Mouse (Mus musculus) heart, embryonic 13.5 days (tissue): ENCODE data around the gene Rnf11. TPM values are rescaled to one million over a fixed set of nuclear protein-coding genes. Genes with fewer than 3 reads are reported as not detected.
"Not testable (repeated sequence)": the region's sequence is repeated elsewhere in the genome, so short reads cannot be mapped to it uniquely, and the experiment has no call there.

Experiments
- ATAC-seq: fragments of 200-750 bp; cut with Nextera tagmentation; 2 replicates; pipeline ENCODE4 v1.8.0; 2017; ENCODE audit warnings: moderate TSS enrichment; ENCODE audit not compliant: insufficient number of reproducible peaks, low FRiP score, low TSS enrichment; ENCODE audit errors: extremely low read depth
- H3K27ac ChIP-seq: fragments of 300-500 bp; sonication (generic); replicated peaks from 2 replicates; pipeline ENCODE4 v1.5.1; 2015; ENCODE audit warnings: moderate library complexity, mild to moderate bottlenecking, inconsistent platforms
- H3K27me3 ChIP-seq: fragments of 300-500 bp; sonication (generic); replicated peaks from 2 replicates; pipeline ENCODE4 v1.6.1; 2015; ENCODE audit warnings: mild to moderate bottlenecking, inconsistent platforms
- H3K36me3 ChIP-seq: fragments of 300-500 bp; sonication (generic); 2 replicates; pipeline ENCODE4 v1.6.1; 2015; ENCODE audit warnings: mild to moderate bottlenecking, inconsistent platforms
- H3K4me1 ChIP-seq: fragments of 300-500 bp; sonication (generic); 2 replicates; pipeline ENCODE4 v1.6.1; 2015; ENCODE audit warnings: inconsistent platforms
- H3K4me2 ChIP-seq: fragments of 300-500 bp; sonication (generic); 2 replicates; pipeline ENCODE4 v1.6.1; 2015; ENCODE audit warnings: inconsistent platforms, mild to moderate bottlenecking, moderate library complexity
- H3K4me3 ChIP-seq: fragments of 300-500 bp; sonication (generic); 2 replicates; pipeline ENCODE4 v1.5.1; 2015; ENCODE audit warnings: moderate library complexity, mild to moderate bottlenecking, inconsistent platforms
- H3K9ac ChIP-seq: fragments of 300-500 bp; sonication (generic); 2 replicates; pipeline ENCODE4 v1.6.1; 2015; ENCODE audit warnings: inconsistent platforms, mild to moderate bottlenecking, moderate library complexity
- H3K9me3 ChIP-seq: fragments of 300-500 bp; sonication (generic); 2 replicates; pipeline ENCODE4 v1.6.1; 2016; ENCODE audit warnings: inconsistent platforms
- whole genome bisulfite sequencing: fragments of 180-500 bp; shearing (Covaris S2); methylation state at CpG from one replicate; pipeline ENCODE4 v1.1.7; 2015; ENCODE audit warnings: mixed read lengths; 5-methylcytosine and 5-hydroxymethylcytosine counted together
- polyA plus RNA-seq: library from polyadenylated mRNA; unstranded; fragments of >200 nt; fragmentation: Nextera tagmentation; extraction: Ambion mirVana; gene quantifications from 2 replicates; pipeline ENCODE4 v1.2.1, GENCODE M21; 2015

Rnf11 gene
- polyA plus RNA-seq, 1 experiment from 2014 or later: 42.6 TPM

- H3K4me1 ChIP-seq: peaks cover 40% of the 10 kb centered on the region
- H3K27ac ChIP-seq: no peak overlapping the region
- ATAC-seq: no peak
- H3K27me3 ChIP-seq: no peaks in the 10 kb centered on the region
- 85% methylated on average over 5 of the region's 5 CpGs for WGBS
- no peak overlapping the region for H3K4me3 ChIP-seq
- H3K9ac ChIP-seq: no peak overlapping the region
- 0 out of 2 replicates have a peak overlapping the region, but pooled peaks have one; percentile 40 for H3K4me2 ChIP-seq
- H3K36me3 ChIP-seq: no peaks in the 10 kb centered on the region
- H3K9me3 ChIP-seq: no peaks in the 10 kb centered on the region
Observed at GRCm38 (mm10) chr4:109412233-109412632, 72.3 kb downstream of the Rnf11 start.

GRCm38 (mm10) chr4:109411377-109411967 is 73.1 kb downstream of the Rnf11 start:
- H3K4me3 ChIP-seq: no peak overlapping the region
- H3K27me3 ChIP-seq: no peaks in the 10 kb centered on the region
- H3K4me2 ChIP-seq: peak overlapping the region; percentile 40
- H3K9ac ChIP-seq: peak overlapping the region; percentile 64
- H3K36me3 ChIP-seq: no peaks in the 10 kb centered on the region
- peak overlapping the region; percentile 83 for H3K27ac ChIP-seq
- 69% methylated on average over 6 of the region's 6 CpGs for WGBS
- no peaks in the 10 kb centered on the region for H3K9me3 ChIP-seq
- ATAC-seq: no peak
- peaks cover 42% of the 10 kb centered on the region for H3K4me1 ChIP-seq

GRCm38 (mm10) chr4:109410681-109411376 is 73.7 kb downstream of the Rnf11 start:
- ATAC-seq: no peak
- peak overlapping the region; percentile 40 for H3K4me2 ChIP-seq
- peaks cover 48% of the 10 kb centered on the region for H3K4me1 ChIP-seq
- H3K9ac ChIP-seq: peak overlapping the region; percentile 64
- H3K9me3 ChIP-seq: no peaks in the 10 kb centered on the region
- WGBS: 30% methylated on average over 9 of the region's 9 CpGs
- no peaks in the 10 kb centered on the region for H3K27me3 ChIP-seq
- peak overlapping the region; percentile 83 for H3K27ac ChIP-seq
- no peaks in the 10 kb centered on the region for H3K36me3 ChIP-seq
- no peak overlapping the region for H3K4me3 ChIP-seq

GRCm38 (mm10) chr4:109407701-109408485 is 76.6 kb downstream of the Rnf11 start:
- no peak for ATAC-seq
- H3K27me3 ChIP-seq: no peaks in the 10 kb centered on the region
- 78% methylated on average over 9 of the region's 9 CpGs for WGBS
- H3K4me1 ChIP-seq: peaks cover 62% of the 10 kb centered on the region
- H3K4me2 ChIP-seq: peak overlapping the region; percentile 88
- H3K9me3 ChIP-seq: no peaks in the 10 kb centered on the region
- H3K4me3 ChIP-seq: peak overlapping the region; percentile 67
- H3K9ac ChIP-seq: peak overlapping the region; percentile 87; the same call in 1 of the 2 replicates
- 0 out of 2 replicates have a peak overlapping the region, but pooled peaks have one; percentile 91 for H3K27ac ChIP-seq
- H3K36me3 ChIP-seq: peaks cover 14% of the 10 kb centered on the region

- Histone ChIP-seq H3K27me3 (no peaks in the 10 kb centered on the region), H3K9ac (peak overlapping the region; percentile 87), H3K27ac (peak overlapping the region; percentile 91), H3K9me3 (no peaks in the 10 kb centered on the region), H3K4me3 (peak overlapping the region; percentile 67), H3K36me3 (peaks cover 15% of the 10 kb centered on the region), H3K4me1 (peaks cover 59% of the 10 kb centered on the region), H3K4me2 (peak overlapping the region; percentile 88)
- ATAC-seq: no peak; the same call in 1 of the 2 replicates
- WGBS: 3% methylated on average over 16 of the region's 24 CpGs
Observed at GRCm38 (mm10) chr4:109407176-109407520, 77.4 kb downstream of the Rnf11 start.

GRCm38 (mm10) chr4:109406486-109407175 is 77.9 kb downstream of the Rnf11 start, which contains the start of gene Ttc39a:
Gene Ttc39a (plus strand): TSS chr4:109406623.
- peak within 1 kb of the TSS; percentile 87 for H3K9ac ChIP-seq
- ATAC-seq: peak; percentile 64
- no peaks in the 10 kb centered on the region for H3K27me3 ChIP-seq
- peaks cover 15% of the 10 kb centered on the region for H3K36me3 ChIP-seq
- H3K9me3 ChIP-seq: no peaks in the 10 kb centered on the region
- peak within 1 kb of the TSS; percentile 91 for H3K27ac ChIP-seq
- H3K4me1 ChIP-seq: peaks cover 54% of the 10 kb centered on the region
- WGBS: under 1% methylated on average over 46 of the region's 56 CpGs
- peak within 1 kb of the TSS; percentile 88 for H3K4me2 ChIP-seq
- peak within 1 kb of the TSS; percentile 67 for H3K4me3 ChIP-seq

GRCm38 (mm10) chr4:109406054-109406485 is 78.5 kb downstream of the Rnf11 start:
- H3K4me2 ChIP-seq: peak overlapping the region; percentile 88
- H3K4me1 ChIP-seq: peaks cover 49% of the 10 kb centered on the region
- peak overlapping the region; percentile 91 for H3K27ac ChIP-seq
- H3K9ac ChIP-seq: peak overlapping the region; percentile 87
- peak; percentile 63 for ATAC-seq
- H3K9me3 ChIP-seq: no peaks in the 10 kb centered on the region
- 1% methylated on average over 3 of the region's 3 CpGs for WGBS
- H3K4me3 ChIP-seq: peak overlapping the region; percentile 67
- peaks cover 15% of the 10 kb centered on the region for H3K36me3 ChIP-seq
- H3K27me3 ChIP-seq: no peaks in the 10 kb centered on the region

GRCm38 (mm10) chr4:109405415-109405814 is 79.1 kb downstream of the Rnf11 start:
- WGBS: 55% methylated on average over 8 of the region's 8 CpGs
- Histone ChIP-seq H3K9me3 (no peaks in the 10 kb centered on the region), H3K27me3 (no peaks in the 10 kb centered on the region), H3K36me3 (peaks cover 15% of the 10 kb centered on the region), H3K4me1 (peaks cover 42% of the 10 kb centered on the region), H3K27ac (peak overlapping the region; percentile 91), H3K4me2 (peak overlapping the region; percentile 88), H3K4me3 (peak overlapping the region; percentile 67), H3K9ac (peak overlapping the region; percentile 87)
- no peak for ATAC-seq

- Histone ChIP-seq H3K36me3 (peaks cover 15% of the 10 kb centered on the region), H3K4me1 (peaks cover 37% of the 10 kb centered on the region), H3K4me2 (peak overlapping the region; percentile 88), H3K4me3 (peak overlapping the region; percentile 67; the same call in 1 of the 2 replicates)
- H3K27ac ChIP-seq, ATAC-seq, H3K9me3 ChIP-seq, H3K27me3 ChIP-seq, H3K9ac ChIP-seq: not testable (repeated sequence)
- 86% methylated on average over 3 of the region's 3 CpGs for WGBS
Observed at GRCm38 (mm10) chr4:109404908-109405307, 79.6 kb downstream of the Rnf11 start.

- Histone ChIP-seq H3K4me1 (peaks cover 18% of the 10 kb centered on the region), H3K9ac (no peak overlapping the region), H3K27me3 (no peaks in the 10 kb centered on the region), H3K4me3 (no peak overlapping the region), H3K9me3 (no peaks in the 10 kb centered on the region), H3K27ac (no peak overlapping the region), H3K4me2 (no peak overlapping the region), H3K36me3 (peaks cover 15% of the 10 kb centered on the region)
- WGBS: 55% methylated on average over 5 of the region's 5 CpGs
- ATAC-seq: no peak
Observed at GRCm38 (mm10) chr4:109401176-109401689, 83.3 kb downstream of the Rnf11 start.
